Mouse (Mus musculus) G1E (cell line): ENCODE data around the gene Etaa1.

Experiments used
- CTCF ChIP-seq: IDR thresholded peaks from 2 replicates; pipeline ENCODE4 v1.5.1; 2012; ENCODE audit warnings: low read depth, low read length, inconsistent platforms, mixed read lengths
- GATA1 ChIP-seq: IDR thresholded peaks from 2 replicates; pipeline ENCODE4 v1.6.1; 2012; ENCODE audit warnings: borderline replicate concordance, low read length, inconsistent platforms, mixed read lengths
- GATA2 ChIP-seq: IDR thresholded peaks from 2 replicates; pipeline ENCODE4 v1.6.1; 2012; ENCODE audit warnings: low read depth, low read length, inconsistent platforms, borderline replicate concordance
- TAL1 ChIP-seq: conservative IDR thresholded peaks from 2 replicates; pipeline ENCODE4 v1.6.1; 2012; ENCODE audit warnings: low read depth, low read length, inconsistent platforms, mixed read lengths

GRCm38 (mm10) chr11:17951336-17951735 is 2.3 kb downstream of the Etaa1 start:
- TF ChIP-seq GATA1 (no peak), CTCF (no peak), TAL1 (no peak), GATA2 (no peak)
